Mouse (Mus musculus) CH12.LX (cell line): ENCODE results near the gene Rnf145.

ENCODE experiments used
- GABPA ChIP-seq: IDR thresholded peaks from 2 replicates; pipeline ENCODE4 v1.6.1; 2012; ENCODE audit warnings: low read depth, low read length, improper control_type of control experiment, inconsistent platforms; ENCODE audit not compliant: insufficient replicate concordance
- MAZ ChIP-seq: IDR thresholded peaks from 2 replicates; pipeline ENCODE4 v1.6.1; 2012; ENCODE audit warnings: low read depth, mild to moderate bottlenecking, inconsistent platforms, low read length, improper control_type of control experiment, moderate library complexity

GRCm38 (mm10) chr11:44517561-44518280 lies 1.0 kb upstream of the Rnf145 start:
- TF ChIP-seq MAZ (no peak), GABPA (no peak)
